Mouse (Mus musculus): ENCODE measurements around the gene Rgs6. TPM values are rescaled to one million over a fixed set of nuclear protein-coding genes. Genes with fewer than 3 reads are reported as not detected.

Rgs6 gene
- 0.14 and 0.18 TPM in 2 replicates for polyA plus RNA-seq (2012; rRNA removed)

GRCm38 (mm10) chr12:82588017-82588416 is at the start of gene Rgs6:
Rgs6 (plus strand) TSS chr12:82588292.
- no peak within 1 kb of the TSS for H3K4me3 ChIP-seq (ENCODE audit: extremely low read depth, insufficient read depth, insufficient read length)
- TF ChIP-seq CTCF (IDR thresholded peaks at IDR 0.05; ENCODE audit: extremely low read depth, insufficient read depth, insufficient read length, insufficient replicate concordance) (no peak), POLR2A (IDR thresholded peaks at IDR 0.05; ENCODE audit: low read depth, low read length) (no peak)
- H3K27me3 ChIP-seq (ENCODE audit: control insufficient read depth, insufficient read depth, low read length), result no peaks in the 10 kb centered on the region
- DNase-seq (ENCODE audit: low read depth in 1 of 2, low spot score in 2 of 2), result no peak
- no peaks in the 10 kb centered on the region for H3K36me3 ChIP-seq (ENCODE audit: control insufficient read depth, insufficient read depth, low read length)
- no peak within 1 kb of the TSS for H3K27ac ChIP-seq (ENCODE audit: insufficient read depth, low read length)
- no peaks in the 10 kb centered on the region for H3K4me1 ChIP-seq (ENCODE audit: control insufficient read depth, insufficient read depth, insufficient read length)
- 91% methylated on average over 2 of the region's 2 CpGs for WGBS

- 90% methylated on average over 4 of the region's 4 CpGs for WGBS
- Histone ChIP-seq H3K4me3 (ENCODE audit: extremely low read depth, insufficient read depth, insufficient read length) (no peak overlapping the region), H3K4me1 (ENCODE audit: control insufficient read depth, insufficient read depth, insufficient read length) (no peaks in the 10 kb centered on the region), H3K27me3 (ENCODE audit: control insufficient read depth, insufficient read depth, low read length) (no peaks in the 10 kb centered on the region), H3K36me3 (ENCODE audit: control insufficient read depth, insufficient read depth, low read length) (no peaks in the 10 kb centered on the region), H3K27ac (ENCODE audit: insufficient read depth, low read length) (no peak overlapping the region)
- TF ChIP-seq POLR2A (IDR thresholded peaks at IDR 0.05; ENCODE audit: low read depth, low read length) (no peak), CTCF (IDR thresholded peaks at IDR 0.05; ENCODE audit: extremely low read depth, insufficient read depth, insufficient read length, insufficient replicate concordance) (no peak)
- DNase-seq (ENCODE audit: low read depth in 1 of 2, low spot score in 2 of 2), result no peak
These were observed 41.0 kb upstream of the Rgs6 start for GRCm38 (mm10) chr12:82547127-82547526.

GRCm38 (mm10) chr12:82549228-82549627 is 38.9 kb upstream of the Rgs6 start:
- no peaks in the 10 kb centered on the region for H3K27me3 ChIP-seq (ENCODE audit: control insufficient read depth, insufficient read depth, low read length)
- no peak for TF ChIP-seq CTCF (IDR thresholded peaks at IDR 0.05; ENCODE audit: extremely low read depth, insufficient read depth, insufficient read length, insufficient replicate concordance)
- TF ChIP-seq POLR2A (IDR thresholded peaks at IDR 0.05; ENCODE audit: low read depth, low read length), result no peak
- WGBS, result 90% methylated on average over 6 of the region's 6 CpGs
- no peak for DNase-seq (ENCODE audit: low read depth in 1 of 2, low spot score in 2 of 2)
- H3K27ac ChIP-seq (ENCODE audit: insufficient read depth, low read length), result no peak overlapping the region
- no peaks in the 10 kb centered on the region for H3K36me3 ChIP-seq (ENCODE audit: control insufficient read depth, insufficient read depth, low read length)
- H3K4me3 ChIP-seq (ENCODE audit: extremely low read depth, insufficient read depth, insufficient read length), result no peak overlapping the region
- no peaks in the 10 kb centered on the region for H3K4me1 ChIP-seq (ENCODE audit: control insufficient read depth, insufficient read depth, insufficient read length)

- no peaks in the 10 kb centered on the region for H3K27me3 ChIP-seq (ENCODE audit: control insufficient read depth, insufficient read depth, low read length)
- H3K4me3 ChIP-seq (ENCODE audit: extremely low read depth, insufficient read depth, insufficient read length), result no peak overlapping the region
- no peaks in the 10 kb centered on the region for H3K4me1 ChIP-seq (ENCODE audit: control insufficient read depth, insufficient read depth, insufficient read length)
- H3K27ac ChIP-seq (ENCODE audit: insufficient read depth, low read length), result no peak overlapping the region
- no peaks in the 10 kb centered on the region for H3K36me3 ChIP-seq (ENCODE audit: control insufficient read depth, insufficient read depth, low read length)
- 91% methylated on average over 7 of the region's 7 CpGs for WGBS
- DNase-seq (ENCODE audit: low read depth in 1 of 2, low spot score in 2 of 2), result no peak
- TF ChIP-seq POLR2A (IDR thresholded peaks at IDR 0.05; ENCODE audit: low read depth, low read length) (no peak), CTCF (IDR thresholded peaks at IDR 0.05; ENCODE audit: extremely low read depth, insufficient read depth, insufficient read length, insufficient replicate concordance) (no peak)
These were observed 38.0 kb upstream of the Rgs6 start for GRCm38 (mm10) chr12:82550076-82550475.

- TF ChIP-seq POLR2A (IDR thresholded peaks at IDR 0.05; ENCODE audit: low read depth, low read length) (no peak), CTCF (IDR thresholded peaks at IDR 0.05; ENCODE audit: extremely low read depth, insufficient read depth, insufficient read length, insufficient replicate concordance) (no peak)
- Histone ChIP-seq H3K4me1 (ENCODE audit: control insufficient read depth, insufficient read depth, insufficient read length) (no peaks in the 10 kb centered on the region), H3K27ac (ENCODE audit: insufficient read depth, low read length) (no peak overlapping the region), H3K4me3 (ENCODE audit: extremely low read depth, insufficient read depth, insufficient read length) (no peak overlapping the region), H3K36me3 (ENCODE audit: control insufficient read depth, insufficient read depth, low read length) (no peaks in the 10 kb centered on the region), H3K27me3 (ENCODE audit: control insufficient read depth, insufficient read depth, low read length) (no peaks in the 10 kb centered on the region)
- 89% methylated on average over 5 of the region's 5 CpGs for WGBS
- no peak for DNase-seq (ENCODE audit: low read depth in 1 of 2, low spot score in 2 of 2)
These were observed 35.7 kb upstream of the Rgs6 start for GRCm38 (mm10) chr12:82552376-82552775.

GRCm38 (mm10) chr12:82562916-82563315 is 25.2 kb upstream of the Rgs6 start:
- TF ChIP-seq POLR2A (IDR thresholded peaks at IDR 0.05; ENCODE audit: low read depth, low read length), result no peak
- no peak for TF ChIP-seq CTCF (IDR thresholded peaks at IDR 0.05; ENCODE audit: extremely low read depth, insufficient read depth, insufficient read length, insufficient replicate concordance)
- Histone ChIP-seq H3K4me1 (ENCODE audit: control insufficient read depth, insufficient read depth, insufficient read length) (no peaks in the 10 kb centered on the region), H3K36me3 (ENCODE audit: control insufficient read depth, insufficient read depth, low read length) (no peaks in the 10 kb centered on the region), H3K4me3 (ENCODE audit: extremely low read depth, insufficient read depth, insufficient read length) (no peak overlapping the region), H3K27ac (ENCODE audit: insufficient read depth, low read length) (no peak overlapping the region), H3K27me3 (ENCODE audit: control insufficient read depth, insufficient read depth, low read length) (no peaks in the 10 kb centered on the region)
- no peak for DNase-seq (ENCODE audit: low read depth in 1 of 2, low spot score in 2 of 2)

GRCm38 (mm10) chr12:82568370-82568769 is 19.7 kb upstream of the Rgs6 start:
- H3K27ac ChIP-seq (ENCODE audit: insufficient read depth, low read length), result no peak overlapping the region
- TF ChIP-seq CTCF (IDR thresholded peaks at IDR 0.05; ENCODE audit: extremely low read depth, insufficient read depth, insufficient read length, insufficient replicate concordance) (no peak), POLR2A (IDR thresholded peaks at IDR 0.05; ENCODE audit: low read depth, low read length) (no peak)
- H3K27me3 ChIP-seq (ENCODE audit: control insufficient read depth, insufficient read depth, low read length), result no peaks in the 10 kb centered on the region
- DNase-seq (ENCODE audit: low read depth in 1 of 2, low spot score in 2 of 2), result no peak
- no peak overlapping the region for H3K4me3 ChIP-seq (ENCODE audit: extremely low read depth, insufficient read depth, insufficient read length)
- WGBS, result 93% methylated on average over 1 of the region's 1 CpGs
- no peaks in the 10 kb centered on the region for H3K4me1 ChIP-seq (ENCODE audit: control insufficient read depth, insufficient read depth, insufficient read length)
- H3K36me3 ChIP-seq (ENCODE audit: control insufficient read depth, insufficient read depth, low read length), result no peaks in the 10 kb centered on the region

All from spleen, adult 2 months (tissue).